Mouse (Mus musculus): ENCODE data around the gene Ak4. TPM values are rescaled to one million over a fixed set of nuclear protein-coding genes. Genes with fewer than 3 reads are reported as not detected.
"Not testable (repeated sequence)": the region's sequence is repeated elsewhere in the genome, so short reads cannot be mapped to it uniquely, and the experiment has no call there.

Gene Ak4
- polyA plus RNA-seq, 1 experiment: 0.32 TPM

DNA sequence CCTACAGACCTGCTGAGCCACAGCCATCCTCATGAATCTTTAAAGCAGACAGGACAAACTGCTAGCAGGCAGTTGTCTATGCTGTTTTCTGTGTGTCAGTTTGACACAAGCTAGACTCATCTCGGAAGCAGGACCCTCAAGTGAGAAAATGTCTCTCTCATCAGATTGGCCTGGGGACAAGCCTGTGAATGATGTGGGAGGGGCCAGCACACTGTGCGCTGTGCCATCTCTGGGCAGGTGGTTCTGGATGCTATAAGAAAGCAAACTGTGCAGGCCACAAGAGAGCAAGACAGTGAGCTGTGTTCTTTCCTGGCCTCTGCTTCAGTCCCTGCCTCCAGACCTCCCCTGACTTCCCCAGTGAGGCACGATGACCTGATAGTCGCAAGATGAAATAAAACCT lies 40.3 kb upstream of the Ak4 start:
- no peaks in the 10 kb centered on the region for H3K27me3 ChIP-seq (ENCODE audit: control insufficient read depth, insufficient read depth, low read length)
- no peaks in the 10 kb centered on the region for H3K4me1 ChIP-seq (ENCODE audit: control insufficient read depth, insufficient read depth, insufficient read length)
- WGBS: 90% methylated on average over 4 of the region's 4 CpGs
- no peak for DNase-seq (ENCODE audit: low read depth in 1 of 2, low spot score in 2 of 2)
- H3K4me3 ChIP-seq (ENCODE audit: extremely low read depth, insufficient read depth, insufficient read length): no peak overlapping the region
- no peaks in the 10 kb centered on the region for H3K36me3 ChIP-seq (ENCODE audit: control insufficient read depth, insufficient read depth, low read length)
- TF ChIP-seq POLR2A (IDR thresholded peaks at IDR 0.05; ENCODE audit: low read depth, low read length) (no peak), CTCF (IDR thresholded peaks at IDR 0.05; ENCODE audit: extremely low read depth, insufficient read depth, insufficient read length, insufficient replicate concordance) (no peak)
- no peak overlapping the region for H3K27ac ChIP-seq (ENCODE audit: insufficient read depth, low read length)

GRCm38 (mm10) chr4:101385002-101385401 lies 34.1 kb upstream of the Ak4 start:
- no peaks in the 10 kb centered on the region for H3K36me3 ChIP-seq (ENCODE audit: control insufficient read depth, insufficient read depth, low read length)
- DNase-seq (ENCODE audit: low read depth in 1 of 2, low spot score in 2 of 2): no peak
- no peaks in the 10 kb centered on the region for H3K4me1 ChIP-seq (ENCODE audit: control insufficient read depth, insufficient read depth, insufficient read length)
- no peak overlapping the region for H3K4me3 ChIP-seq (ENCODE audit: extremely low read depth, insufficient read depth, insufficient read length)
- WGBS: 48% methylated on average over 2 of the region's 2 CpGs
- no peak overlapping the region for H3K27ac ChIP-seq (ENCODE audit: insufficient read depth, low read length)
- TF ChIP-seq POLR2A (IDR thresholded peaks at IDR 0.05; ENCODE audit: low read depth, low read length) (no peak), CTCF (IDR thresholded peaks at IDR 0.05; ENCODE audit: extremely low read depth, insufficient read depth, insufficient read length, insufficient replicate concordance) (no peak)
- no peaks in the 10 kb centered on the region for H3K27me3 ChIP-seq (ENCODE audit: control insufficient read depth, insufficient read depth, low read length)

- DNase-seq (ENCODE audit: low read depth in 1 of 2, low spot score in 2 of 2): no peak
- no peaks in the 10 kb centered on the region for H3K36me3 ChIP-seq (ENCODE audit: control insufficient read depth, insufficient read depth, low read length)
- H3K27me3 ChIP-seq (ENCODE audit: control insufficient read depth, insufficient read depth, low read length): no peaks in the 10 kb centered on the region
- 87% methylated on average over 8 of the region's 8 CpGs for WGBS
- H3K4me3 ChIP-seq (ENCODE audit: extremely low read depth, insufficient read depth, insufficient read length): no peak overlapping the region
- TF ChIP-seq POLR2A (IDR thresholded peaks at IDR 0.05; ENCODE audit: low read depth, low read length) (no peak), CTCF (IDR thresholded peaks at IDR 0.05; ENCODE audit: extremely low read depth, insufficient read depth, insufficient read length, insufficient replicate concordance) (no peak)
- no peak overlapping the region for H3K27ac ChIP-seq (ENCODE audit: insufficient read depth, low read length)
- H3K4me1 ChIP-seq (ENCODE audit: control insufficient read depth, insufficient read depth, insufficient read length): no peaks in the 10 kb centered on the region
These were observed 30.8 kb upstream of the Ak4 start for GRCm38 (mm10) chr4:101388246-101388645.

DNA sequence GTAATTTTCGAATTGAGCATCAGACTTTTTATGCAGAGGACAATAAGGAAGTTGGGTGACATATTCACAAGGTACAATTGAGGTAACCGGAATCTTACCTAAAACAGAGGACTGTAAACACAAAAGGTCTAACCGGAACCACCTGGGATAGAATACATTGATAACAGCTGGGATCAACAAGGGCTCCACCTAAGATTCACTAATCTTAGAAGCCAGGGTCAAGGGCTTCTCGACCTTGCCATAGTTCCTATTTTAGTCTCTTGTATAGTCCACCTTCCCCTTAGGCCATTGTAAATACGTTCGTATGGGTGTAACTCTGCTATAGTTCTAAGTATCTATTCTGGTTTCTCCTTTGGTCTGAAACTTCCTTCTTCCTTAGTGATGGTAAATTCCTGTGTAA lies 30.4 kb upstream of the Ak4 start:
- not testable (repeated sequence) for H3K27me3 ChIP-seq (ENCODE audit: control insufficient read depth, insufficient read depth, low read length); H3K27ac ChIP-seq (ENCODE audit: insufficient read depth, low read length); H3K36me3 ChIP-seq (ENCODE audit: control insufficient read depth, insufficient read depth, low read length); H3K4me3 ChIP-seq (ENCODE audit: extremely low read depth, insufficient read depth, insufficient read length); H3K4me1 ChIP-seq (ENCODE audit: control insufficient read depth, insufficient read depth, insufficient read length); DNase-seq (ENCODE audit: low read depth in 1 of 2, low spot score in 2 of 2)
- 79% methylated on average over 6 of the region's 6 CpGs for WGBS

DNA sequence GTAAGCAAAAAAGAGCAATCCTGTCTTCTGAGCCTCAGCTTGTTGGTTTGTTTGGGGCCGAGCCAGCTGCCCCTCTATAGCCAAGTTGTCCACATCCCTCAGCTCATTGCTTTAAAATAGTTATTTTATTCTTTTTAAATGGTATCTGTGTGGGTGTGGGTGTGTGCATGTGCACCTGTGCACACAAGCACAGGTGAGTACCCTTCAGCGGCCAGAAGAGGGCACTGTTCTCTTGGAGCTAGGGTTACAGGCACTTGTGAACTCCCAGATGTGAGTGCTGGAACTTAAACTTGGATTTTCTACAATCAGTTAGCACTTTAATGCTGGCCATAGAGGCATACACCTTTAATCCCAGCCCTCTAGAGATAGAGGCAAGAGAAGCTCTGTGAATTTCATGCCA lies 26.8 kb upstream of the Ak4 start:
- H3K4me3 ChIP-seq (ENCODE audit: extremely low read depth, insufficient read depth, insufficient read length): no peak overlapping the region
- H3K27me3 ChIP-seq (ENCODE audit: control insufficient read depth, insufficient read depth, low read length): no peaks in the 10 kb centered on the region
- TF ChIP-seq CTCF (IDR thresholded peaks at IDR 0.05; ENCODE audit: extremely low read depth, insufficient read depth, insufficient read length, insufficient replicate concordance) (no peak), POLR2A (IDR thresholded peaks at IDR 0.05; ENCODE audit: low read depth, low read length) (no peak)
- no peak for DNase-seq (ENCODE audit: low read depth in 1 of 2, low spot score in 2 of 2)
- no peaks in the 10 kb centered on the region for H3K36me3 ChIP-seq (ENCODE audit: control insufficient read depth, insufficient read depth, low read length)
- no peak overlapping the region for H3K27ac ChIP-seq (ENCODE audit: insufficient read depth, low read length)
- 42% methylated on average over 2 of the region's 2 CpGs for WGBS
- no peaks in the 10 kb centered on the region for H3K4me1 ChIP-seq (ENCODE audit: control insufficient read depth, insufficient read depth, insufficient read length)

GRCm38 (mm10) chr4:101393292-101393711 lies 25.8 kb upstream of the Ak4 start:
- no peaks in the 10 kb centered on the region for H3K4me1 ChIP-seq (ENCODE audit: control insufficient read depth, insufficient read depth, insufficient read length)
- TF ChIP-seq CTCF (IDR thresholded peaks at IDR 0.05; ENCODE audit: extremely low read depth, insufficient read depth, insufficient read length, insufficient replicate concordance) (no peak), POLR2A (IDR thresholded peaks at IDR 0.05; ENCODE audit: low read depth, low read length) (no peak)
- WGBS: 77% methylated on average over 5 of the region's 5 CpGs
- no peak overlapping the region for H3K27ac ChIP-seq (ENCODE audit: insufficient read depth, low read length)
- DNase-seq (ENCODE audit: low read depth in 1 of 2, low spot score in 2 of 2): no peak
- H3K4me3 ChIP-seq (ENCODE audit: extremely low read depth, insufficient read depth, insufficient read length): no peak overlapping the region
- H3K36me3 ChIP-seq (ENCODE audit: control insufficient read depth, insufficient read depth, low read length): no peaks in the 10 kb centered on the region
- H3K27me3 ChIP-seq (ENCODE audit: control insufficient read depth, insufficient read depth, low read length): no peaks in the 10 kb centered on the region

DNA sequence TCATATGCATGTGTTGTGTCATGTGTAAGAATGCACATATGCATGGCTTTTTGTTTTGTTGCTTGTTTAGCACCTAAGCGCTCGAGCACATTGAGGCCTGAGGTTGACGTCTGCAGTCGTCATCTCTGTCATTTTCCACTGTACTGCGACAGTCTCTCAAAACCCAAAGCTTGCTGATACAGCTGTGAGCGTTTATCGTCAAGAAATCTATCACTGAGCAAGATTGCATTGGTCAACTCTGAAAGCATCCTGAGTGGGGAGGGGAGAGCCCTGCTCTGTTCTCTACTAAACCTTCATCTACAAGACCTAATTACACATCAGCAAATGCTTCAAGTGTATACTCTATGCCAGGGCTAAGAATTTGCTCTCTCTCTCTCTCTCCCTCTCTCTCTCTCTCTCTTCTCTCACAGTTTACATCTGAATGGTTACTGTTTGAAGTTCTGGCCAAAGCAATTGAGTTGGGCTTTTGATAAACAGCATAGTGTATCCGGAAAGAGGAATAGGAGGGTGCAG lies 24.0 kb upstream of the Ak4 start:
- DNase-seq (ENCODE audit: low read depth in 1 of 2, low spot score in 2 of 2): no peak
- Histone ChIP-seq H3K27me3 (ENCODE audit: control insufficient read depth, insufficient read depth, low read length) (no peaks in the 10 kb centered on the region), H3K27ac (ENCODE audit: insufficient read depth, low read length) (no peak overlapping the region), H3K4me1 (ENCODE audit: control insufficient read depth, insufficient read depth, insufficient read length) (no peaks in the 10 kb centered on the region), H3K4me3 (ENCODE audit: extremely low read depth, insufficient read depth, insufficient read length) (no peak overlapping the region), H3K36me3 (ENCODE audit: control insufficient read depth, insufficient read depth, low read length) (no peaks in the 10 kb centered on the region)
- TF ChIP-seq POLR2A (IDR thresholded peaks at IDR 0.05; ENCODE audit: low read depth, low read length) (no peak), CTCF (IDR thresholded peaks at IDR 0.05; ENCODE audit: extremely low read depth, insufficient read depth, insufficient read length, insufficient replicate concordance) (no peak)
- WGBS: 93% methylated on average over 8 of the region's 8 CpGs

All from spleen, adult 2 months (tissue).